Mouse (Mus musculus) right cerebral cortex, postnatal 4 days (tissue): Measurements from ENCODE around the gene Ush1g.

Experiments
- DNase-seq: peaks from one replicate; pipeline ENCODE4 v3.0.0-alpha.2; 2022

The Ush1g gene

GRCm38 (mm10) chr11:115267061-115267883, 54.6 kb downstream of the Ush1g start, which contains the start of gene Grin2c:
TSS of gene Grin2c (minus strand) at chr11:115267243.
- DNase-seq = no peak

GRCm38 (mm10) chr11:115266400-115266778, 55.5 kb downstream of the Ush1g start:
- no peak for DNase-seq

- DNase-seq = no peak
Measured at GRCm38 (mm10) chr11:115265771-115266399, 56.0 kb downstream of the Ush1g start.
